Mouse (Mus musculus) mouse embryonic stem cell (cell line): ENCODE results near the gene Dap.

Experiments used
- in situ Hi-C, 2 experiments: fragments of 300-500 bp; cut with MboI; formaldehyde crosslinking; loops; 1 replicate in 1 of 2; 3 replicates in 1 of 2; pipeline ENCODE4 v1.14.3; 2019 to 2020; ENCODE audit warnings: low sequenced_read_pairs in 2 of 2, low pct_unique_long_range_greater_than_20kb in 1 of 2, mixed read lengths in 1 of 2; ENCODE audit not compliant: unreplicated experiment in 1 of 2

The Dap gene

GRCm38 (mm10) chr15:31318158-31318955 is 94.2 kb downstream of the Dap start:
- in situ Hi-C loops: loop anchor here in 1 of 2 experiments (10.0 kb wide), 1 partner anchor 276 kb away; no protein-coding TSS in a partner anchor

GRCm38 (mm10) chr15:31319046-31319445 is 94.9 kb downstream of the Dap start:
- in situ Hi-C loops: loop anchor here in 1 of 2 experiments (10.0 kb wide), 1 partner anchor 276 kb away; no protein-coding TSS in a partner anchor

- in situ Hi-C loops: loop anchor here in 1 of 2 experiments (10.0 kb wide), 1 partner anchor 94 kb away; no protein-coding TSS in a partner anchor
These were observed 96.7 kb downstream of the Dap start for GRCm38 (mm10) chr15:31320598-31321377.

- in situ Hi-C loops: loop anchor here in 1 of 2 experiments (10.0 kb wide), 1 partner anchor 91 kb away; no protein-coding TSS in a partner anchor
These were observed 99.6 kb downstream of the Dap start for GRCm38 (mm10) chr15:31323684-31324083.
